Mouse (Mus musculus) natural killer cell, adult 2 months (primary cell): ENCODE results near the gene 6430548M08Rik.

ENCODE experiments used
- DNase-seq, 2 experiments: peaks; one replicate each; pipeline ENCODE4 v3.0.0; 2022; ENCODE audit warnings: low spot score in 2 of 2

6430548M08Rik gene

DNA sequence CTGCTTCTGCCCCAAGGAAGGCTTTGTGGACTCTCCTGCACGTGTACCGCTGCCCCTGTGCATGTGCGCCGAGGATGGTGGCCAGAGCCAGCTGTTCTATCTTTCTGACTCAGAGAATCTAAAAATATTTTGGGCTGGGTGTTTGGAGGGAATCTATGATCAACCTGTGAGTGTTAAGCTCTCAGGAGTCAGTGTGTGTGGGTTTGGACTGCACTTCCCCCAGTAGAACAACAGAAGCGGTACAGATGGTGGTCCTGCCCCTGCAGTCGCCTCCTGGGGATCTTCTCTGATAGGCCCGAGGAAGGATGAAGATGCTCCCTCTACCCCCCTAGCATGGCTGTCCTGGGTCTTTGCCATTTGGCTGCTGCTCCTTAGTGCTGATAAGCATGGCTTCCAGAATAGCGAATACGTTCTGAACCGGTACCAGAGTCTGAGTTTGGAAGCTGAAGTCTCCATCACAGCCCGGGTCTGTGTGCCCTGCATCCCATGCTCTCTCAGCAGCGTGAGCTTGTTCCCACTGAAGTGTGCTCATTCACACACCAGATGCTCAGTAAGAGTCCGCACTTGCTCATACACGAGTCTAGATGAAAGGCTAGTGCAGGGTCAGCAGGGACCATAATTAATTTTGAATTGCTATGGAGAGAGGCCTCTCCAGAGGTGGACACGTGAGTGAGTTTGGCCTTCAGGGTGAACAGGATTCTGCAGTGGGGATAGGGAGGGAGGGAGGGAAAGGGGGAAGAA, 30.1 kb downstream of the 6430548M08Rik start:
- no peak for DNase-seq

DNA sequence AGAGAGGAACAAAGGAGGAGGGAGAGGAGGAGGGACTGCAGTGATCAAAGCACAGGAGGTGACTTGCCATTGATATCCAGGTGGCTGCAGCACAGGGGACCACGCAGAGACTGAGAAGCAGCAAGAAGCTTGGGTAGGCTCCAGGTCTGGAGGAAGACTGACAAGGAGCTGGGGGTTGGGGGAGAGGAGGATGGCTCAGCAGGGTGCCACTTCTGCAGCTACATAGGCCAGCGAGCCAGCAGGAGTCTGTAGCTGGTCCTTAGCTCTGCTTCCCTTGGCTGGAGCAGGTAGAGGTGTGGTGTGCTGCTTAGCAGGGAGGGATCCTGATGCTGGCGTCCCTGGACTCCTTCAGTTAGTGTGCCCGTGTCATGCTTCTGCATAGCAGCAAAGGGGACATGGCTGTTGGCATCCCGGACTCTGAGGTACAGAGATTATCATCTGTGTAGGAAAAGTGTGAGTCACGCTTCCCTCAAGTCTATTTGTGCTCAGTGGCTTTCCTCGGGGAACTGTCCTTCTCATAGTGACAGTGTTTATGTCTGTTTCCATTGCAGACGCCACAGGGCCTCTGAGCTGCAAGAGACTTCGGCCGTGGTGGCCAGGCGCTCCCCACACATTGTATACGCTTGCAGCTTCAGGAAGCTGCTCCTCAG, 30.8 kb downstream of the 6430548M08Rik start:
- DNase-seq: no peak

DNA sequence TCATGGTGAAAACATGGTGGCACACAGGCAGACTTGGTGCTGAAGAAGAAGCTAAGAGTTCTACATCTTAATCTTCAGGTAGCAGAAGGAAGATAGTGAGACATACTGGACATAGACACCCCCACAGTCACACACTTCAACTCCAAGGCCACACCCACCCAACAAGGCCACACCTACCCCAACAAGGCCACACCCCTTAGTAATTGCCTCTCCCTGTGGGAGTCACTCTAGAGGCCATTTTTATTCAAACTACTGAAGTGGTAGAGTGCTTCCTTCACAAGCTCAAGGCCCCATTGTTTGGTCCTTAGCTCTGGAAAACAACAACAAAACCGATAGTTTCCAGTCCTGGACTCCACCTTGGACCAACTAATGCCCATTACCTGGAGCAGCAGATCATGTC, 32.1 kb downstream of the 6430548M08Rik start:
- no peak for DNase-seq

DNA sequence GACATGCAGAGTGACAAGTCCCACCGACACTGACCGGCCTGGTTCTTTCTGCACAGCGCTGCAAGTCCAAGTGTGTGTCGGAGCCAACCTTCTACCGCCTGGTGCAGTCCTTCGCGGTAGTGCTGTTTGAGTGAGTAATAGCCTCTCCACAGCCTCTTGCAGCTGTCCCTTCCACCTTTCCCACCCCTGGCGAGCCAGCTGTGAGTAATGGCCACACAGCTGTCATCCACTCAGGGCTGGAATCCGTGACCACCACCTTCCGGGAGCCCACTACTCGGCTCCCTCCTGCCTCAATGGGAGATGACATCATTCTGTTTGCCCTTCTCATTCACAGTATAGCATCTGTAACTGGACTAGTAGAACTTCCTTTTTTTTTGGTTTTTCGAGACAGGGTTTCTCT, 36.1 kb downstream of the 6430548M08Rik start:
- DNase-seq: no peak

DNA sequence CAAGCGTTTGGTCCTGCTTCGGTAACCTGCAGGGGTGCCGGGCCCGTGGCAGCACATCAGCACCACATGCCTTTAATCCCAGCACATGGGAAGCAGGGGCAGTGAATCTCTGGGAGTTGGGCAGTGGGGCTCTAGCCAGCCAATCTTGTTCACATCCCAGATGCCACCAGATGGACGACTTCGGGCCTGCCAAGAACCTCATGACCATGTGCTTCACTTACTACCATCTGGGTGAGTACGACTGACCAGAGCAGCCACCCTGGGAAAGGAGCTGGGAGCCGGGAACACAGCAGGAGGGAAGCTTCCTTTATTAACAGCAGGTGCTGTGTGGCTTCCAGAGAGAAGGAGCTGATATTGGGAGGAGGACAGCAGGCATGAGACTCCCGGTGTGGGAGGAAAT, 37.2 kb downstream of the 6430548M08Rik start:
- no peak for DNase-seq

DNA sequence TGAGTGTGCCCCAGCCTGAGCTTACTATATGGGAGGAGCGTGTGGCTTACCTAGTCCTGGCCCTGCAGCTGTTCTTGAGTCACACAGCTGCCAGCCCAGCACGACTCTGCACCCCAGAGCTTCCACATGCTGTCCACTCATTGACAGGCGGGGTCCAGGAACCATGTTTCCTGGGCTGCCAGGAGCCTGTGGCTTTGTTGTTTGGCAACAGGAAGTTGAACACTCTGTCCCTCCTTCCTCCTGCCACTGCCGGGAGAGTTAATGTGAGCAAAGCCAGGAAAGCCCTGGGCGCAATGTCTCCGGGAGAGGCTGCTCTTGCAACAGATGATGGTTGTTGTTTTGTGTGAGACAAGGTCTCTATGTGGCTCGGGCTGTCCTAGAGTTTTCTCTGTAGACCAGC, 38.7 kb downstream of the 6430548M08Rik start:
- DNase-seq: no peak

DNA sequence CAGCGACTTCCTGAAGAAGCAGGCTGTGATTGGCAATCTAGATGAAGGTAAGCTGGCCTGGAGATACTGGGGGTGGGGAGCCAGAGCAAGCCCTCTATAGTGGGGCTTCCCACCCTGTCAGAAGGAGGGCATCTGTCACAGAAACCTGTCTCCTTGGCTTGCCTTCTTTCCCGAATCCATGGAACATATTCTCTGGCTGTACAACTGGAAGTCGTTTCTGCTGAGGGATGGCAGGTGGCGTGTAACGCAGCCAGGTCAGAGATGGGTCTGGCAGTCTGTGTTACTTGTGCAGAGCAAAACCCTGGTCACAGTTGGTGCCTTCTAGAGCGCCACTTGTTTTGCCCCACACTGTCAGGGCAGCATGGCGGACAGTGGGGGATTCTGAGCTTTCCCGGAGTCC, 46.4 kb downstream of the 6430548M08Rik start:
- DNase-seq: no peak

DNA sequence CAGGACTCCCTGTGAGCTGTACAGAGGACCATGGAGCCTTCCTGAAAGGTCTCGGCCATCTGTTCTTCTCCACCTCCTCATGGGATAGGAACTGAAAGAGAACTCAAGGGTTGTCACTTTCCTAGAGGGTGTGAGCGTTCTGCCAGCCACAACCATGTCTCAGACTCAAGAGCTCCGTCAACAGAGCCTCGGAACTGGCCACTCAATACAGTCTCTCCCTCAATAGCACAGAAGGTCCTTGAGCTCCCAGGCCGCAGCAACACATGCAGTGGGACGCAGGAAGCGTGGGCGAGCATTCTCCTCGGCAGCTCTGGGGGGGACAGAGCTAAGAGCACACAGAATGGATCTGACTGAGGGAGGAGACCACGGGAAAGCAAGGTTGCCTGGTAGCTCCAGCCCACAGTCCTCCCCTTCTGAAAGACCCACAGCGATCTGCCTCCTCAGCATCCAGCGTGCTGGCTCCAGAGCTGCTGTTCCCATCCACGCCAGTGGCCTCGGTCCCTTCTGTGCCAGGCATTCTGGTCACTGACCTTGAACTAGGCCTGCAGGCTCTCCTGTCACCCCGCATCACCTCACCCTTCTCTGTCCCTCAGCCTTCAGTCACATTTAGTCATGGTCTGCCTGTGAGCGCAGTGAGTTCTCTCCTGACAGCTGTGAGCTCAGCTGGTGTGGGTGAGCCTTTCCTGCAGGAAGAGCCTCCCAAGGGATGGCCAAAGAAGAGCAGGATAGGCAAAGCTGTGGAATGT, 47.9 kb downstream of the 6430548M08Rik start:
- DNase-seq: no peak

DNA sequence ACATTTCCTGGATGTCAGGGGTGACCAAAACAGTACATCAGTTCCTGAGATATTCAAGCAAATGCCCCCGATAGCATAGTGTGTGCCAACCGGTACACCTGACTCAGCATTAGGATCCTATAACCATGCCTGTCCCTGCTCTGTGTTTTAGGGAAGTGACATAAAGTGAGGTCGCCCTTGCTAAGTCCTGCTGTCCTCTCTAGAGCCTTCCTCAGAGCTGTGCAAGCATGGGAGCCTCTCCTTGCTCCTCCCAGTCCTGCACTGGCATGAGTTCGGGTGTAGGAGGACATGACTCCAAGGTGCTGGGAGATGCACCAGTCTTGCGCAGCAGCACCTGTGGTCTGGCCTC, 48.4 kb downstream of the 6430548M08Rik start:
- DNase-seq: no peak

DNA sequence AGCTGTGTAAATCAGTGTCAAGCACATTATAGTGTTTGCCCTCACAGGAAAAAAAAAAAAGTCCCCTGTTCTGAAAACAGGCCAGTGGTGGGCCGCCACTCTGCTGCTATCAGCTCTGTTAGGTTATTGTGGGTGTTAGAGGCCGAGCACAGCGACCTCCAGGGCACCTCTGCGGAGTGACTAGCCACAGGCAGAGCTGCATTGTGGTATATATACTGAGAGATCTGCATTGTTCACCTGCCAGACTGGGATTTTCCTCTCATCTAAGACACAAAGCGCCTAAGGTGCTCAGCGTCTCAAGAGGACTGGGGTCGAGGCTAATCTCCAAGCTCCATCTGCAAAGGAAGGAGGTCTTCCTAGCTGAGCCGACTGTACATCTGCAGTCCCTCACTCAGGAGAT, 49.4 kb downstream of the 6430548M08Rik start:
- no peak for DNase-seq

DNA sequence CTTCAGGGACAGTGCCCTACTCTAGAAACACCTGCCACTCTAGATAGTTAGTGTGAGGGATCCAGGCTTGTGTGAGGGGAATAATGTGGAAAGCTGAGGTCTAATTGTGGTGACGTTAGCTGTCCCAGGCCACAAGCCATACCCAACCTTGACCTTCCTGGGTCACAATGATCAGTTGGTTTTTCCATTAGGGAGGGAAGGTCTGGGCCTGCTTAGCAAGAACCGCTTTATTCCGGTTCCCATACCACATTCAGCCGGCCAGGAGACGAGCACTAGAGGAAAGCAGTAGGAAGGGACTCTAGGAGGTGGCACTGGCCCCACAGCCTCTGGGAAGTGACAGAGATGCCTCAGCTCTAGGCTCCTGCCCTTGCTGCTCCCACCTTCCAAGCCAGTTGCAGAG, 50.1 kb downstream of the 6430548M08Rik start:
- DNase-seq: no peak

DNA sequence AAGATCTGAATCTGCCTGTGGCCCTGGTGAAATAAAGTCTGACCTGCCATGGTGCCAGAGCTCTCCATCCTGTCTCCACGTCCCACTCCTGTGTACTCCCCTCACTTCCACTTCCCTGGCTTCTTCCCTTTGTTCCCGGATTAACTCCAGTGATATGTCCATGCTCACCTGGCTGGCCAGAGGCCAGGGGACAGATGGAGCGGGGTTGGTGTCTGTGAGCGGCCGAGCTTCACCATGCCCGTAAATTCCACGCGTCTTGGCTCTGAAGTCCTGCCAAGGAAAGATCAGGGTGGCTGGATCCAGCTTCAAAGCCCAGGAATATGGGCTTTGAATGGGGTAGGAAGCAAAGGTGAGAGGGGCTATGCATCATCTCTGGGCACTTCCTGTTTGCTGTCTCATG, 53.2 kb downstream of the 6430548M08Rik start:
- DNase-seq: no peak

DNA sequence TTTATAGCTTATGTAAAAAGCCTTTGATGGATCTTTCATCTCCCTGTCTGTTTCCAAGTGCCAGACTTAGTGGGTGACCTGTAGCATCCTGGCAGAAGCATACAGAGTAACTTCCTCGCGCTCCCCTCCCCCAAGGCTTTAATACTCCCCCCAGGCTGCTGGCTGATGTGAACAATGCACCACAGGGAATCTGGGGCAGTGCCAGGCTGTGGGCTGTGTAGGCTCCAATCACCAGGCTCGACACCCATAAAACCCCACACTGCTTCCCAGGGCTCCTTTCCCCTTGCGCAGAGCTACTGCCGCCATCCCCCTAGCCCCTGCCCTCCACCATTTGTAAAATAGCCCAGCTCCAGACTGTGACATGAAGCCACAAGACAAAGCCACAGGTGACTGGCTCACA, 53.9 kb downstream of the 6430548M08Rik start:
- DNase-seq: no peak

DNA sequence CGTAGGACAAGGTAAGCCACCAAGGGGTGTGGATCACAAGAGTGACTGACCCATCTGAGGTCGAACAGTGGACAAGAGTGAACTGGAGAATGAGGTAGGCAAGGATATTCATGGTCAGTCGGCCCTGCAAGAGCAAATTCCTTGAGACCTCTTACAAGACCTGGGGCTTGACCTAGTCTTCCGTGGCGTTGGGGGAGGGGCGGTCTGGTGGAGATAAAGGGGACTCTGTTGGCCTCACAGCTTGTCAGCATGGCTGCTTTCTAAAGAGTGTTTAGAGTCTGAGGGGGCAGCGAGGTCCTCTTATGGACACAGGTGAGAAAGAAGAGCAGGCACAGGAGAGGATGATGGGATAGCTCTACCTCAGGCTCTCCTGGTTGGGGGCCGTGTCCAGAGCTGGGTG, 55.2 kb downstream of the 6430548M08Rik start:
- no peak for DNase-seq

DNA sequence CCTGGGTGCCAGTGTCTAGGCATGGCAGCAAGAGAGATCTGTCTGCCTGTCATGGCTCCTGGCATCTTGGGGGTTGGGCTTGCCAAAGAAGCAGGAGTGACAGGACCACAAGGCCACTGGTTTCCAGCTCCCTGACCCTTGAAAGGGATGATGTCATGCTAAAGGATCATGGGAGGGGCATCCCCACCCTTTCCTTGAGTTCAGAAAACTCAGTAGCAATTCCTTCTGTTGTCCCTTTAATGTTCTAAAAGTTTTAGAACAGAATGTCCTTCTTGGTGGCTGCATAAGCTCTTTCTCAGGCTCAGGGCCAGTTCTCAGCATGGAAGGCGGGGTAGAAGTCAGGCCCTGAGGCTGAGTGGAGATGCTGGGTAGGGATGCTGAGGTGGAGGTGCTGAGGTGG, 59.2 kb downstream of the 6430548M08Rik start:
- DNase-seq: no peak

DNA sequence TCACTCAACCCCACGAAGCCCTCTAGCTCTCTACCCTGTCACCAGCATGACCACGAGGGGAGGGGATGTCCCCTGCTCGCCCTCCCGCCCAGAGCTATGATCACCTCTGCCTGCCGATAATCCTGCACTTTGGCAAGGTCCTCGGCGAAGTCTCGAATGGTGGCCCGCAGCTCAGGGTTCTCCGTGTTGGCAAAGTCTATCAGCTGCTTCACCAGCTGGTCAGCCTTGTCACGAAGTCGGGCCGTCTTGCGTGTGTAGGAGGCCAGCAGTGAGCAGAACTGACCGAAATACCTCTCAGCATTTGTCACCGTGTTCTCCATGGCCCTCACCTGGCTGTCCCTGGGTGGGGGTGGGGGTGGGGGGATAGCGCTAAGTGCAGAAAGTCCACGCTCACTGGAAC, 60.7 kb downstream of the 6430548M08Rik start:
- DNase-seq: no peak

DNA sequence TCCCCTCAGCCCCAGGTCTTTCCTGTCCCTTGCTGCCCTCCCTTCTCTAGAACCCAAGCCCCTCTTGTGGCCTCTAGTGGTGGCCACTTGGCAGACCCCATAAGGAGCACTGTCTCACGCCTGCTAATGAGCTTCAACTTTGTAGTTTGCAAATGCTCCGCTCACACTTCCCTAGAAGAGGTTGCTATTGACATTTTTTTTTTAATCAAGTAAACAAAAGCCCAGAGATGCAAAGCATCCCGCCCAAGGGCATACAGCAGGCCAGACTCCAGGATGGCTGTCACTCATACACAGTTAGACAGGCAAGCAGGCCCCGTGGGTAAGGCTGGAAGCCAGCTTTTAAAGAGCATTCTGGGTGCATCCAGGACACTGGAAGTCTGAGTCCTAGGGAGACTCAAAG, 62.7 kb downstream of the 6430548M08Rik start:
- DNase-seq: no peak

DNA sequence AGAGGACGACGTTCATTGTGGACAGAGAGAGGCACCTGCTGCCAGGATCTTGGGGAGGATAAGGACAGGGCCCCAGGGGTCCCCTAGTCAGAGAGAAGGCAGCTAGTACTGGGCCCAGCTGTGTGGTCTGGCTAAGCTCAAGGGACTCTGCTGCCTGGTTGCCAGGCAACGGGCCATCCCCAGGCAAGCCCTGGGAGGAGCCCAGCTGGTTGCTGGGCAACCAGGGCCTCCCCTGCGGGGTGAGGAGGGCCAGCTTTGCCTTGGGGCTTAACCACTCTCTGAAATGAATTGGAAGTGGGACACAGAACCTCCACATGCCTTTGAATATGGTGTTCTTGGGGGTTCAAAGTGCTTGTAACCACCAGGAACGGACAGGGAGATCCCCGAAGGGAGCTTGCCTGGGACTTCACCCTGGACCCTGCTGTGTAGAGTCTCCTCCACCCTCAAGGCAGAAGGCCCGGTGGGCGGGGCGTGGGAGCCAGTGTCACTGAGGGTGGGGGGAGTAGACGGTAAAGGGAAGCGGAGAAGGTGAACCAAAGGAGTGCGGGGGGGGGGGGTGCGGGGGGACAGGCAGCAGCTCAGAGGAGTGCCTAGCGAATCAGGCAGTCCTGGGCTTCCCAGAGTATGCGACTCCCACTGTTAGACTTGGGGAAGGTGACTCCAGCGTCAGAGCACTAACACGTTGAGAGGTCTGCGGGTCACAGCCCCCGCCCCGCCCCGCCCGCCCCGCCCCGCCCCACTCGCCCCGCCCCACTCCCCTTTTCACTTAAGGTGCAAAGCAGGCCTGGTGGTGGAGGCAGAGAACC, 63.6 kb downstream of the 6430548M08Rik start, which contains the start of gene Fam92b:
Gene Fam92b (minus strand): TSS at position 149 of the 806 bp plus-strand sequence.
- DNase-seq: peak in 1 of 2 experiments; percentile 52

DNA sequence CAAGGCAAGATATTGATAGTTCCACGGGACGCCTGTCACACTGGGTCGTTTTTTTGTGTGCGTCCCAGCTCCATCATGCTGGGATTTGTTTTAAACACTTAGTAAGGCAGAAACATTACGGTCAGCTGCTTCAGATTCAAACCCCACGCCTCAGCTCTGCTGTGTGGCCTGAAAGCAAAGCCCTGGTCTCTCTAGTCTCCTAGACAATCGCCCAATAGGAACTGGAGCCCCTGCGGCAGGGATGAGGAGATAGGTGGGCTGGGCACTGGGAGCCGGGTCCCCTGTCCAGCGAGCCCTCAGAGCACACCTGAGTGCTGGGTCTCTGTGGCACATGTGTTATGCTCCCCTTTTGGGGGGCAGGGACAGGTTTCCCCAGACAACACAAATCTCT, 64.2 kb downstream of the 6430548M08Rik start:
- DNase-seq: no peak

DNA sequence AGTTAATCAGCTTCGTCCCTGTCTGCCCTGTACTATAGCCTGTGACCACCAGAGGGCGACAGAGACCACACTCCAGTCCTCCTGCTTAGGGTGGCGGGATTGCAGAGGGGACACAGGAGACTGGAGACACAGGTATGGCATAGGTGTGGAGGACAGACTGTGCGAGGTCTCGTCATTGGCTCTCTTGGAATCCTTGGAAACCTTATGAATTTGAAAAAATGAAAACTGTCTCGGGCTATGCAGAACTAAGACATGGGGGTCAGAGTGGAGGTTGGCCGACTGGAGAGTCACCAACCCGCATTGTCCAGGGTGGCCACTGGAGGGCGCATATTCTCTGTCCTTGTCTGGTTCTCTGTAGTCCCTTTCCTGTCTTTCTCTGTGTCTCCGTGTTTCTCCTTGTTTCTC, 65.1 kb downstream of the 6430548M08Rik start:
- peak; percentile 70 to 81 for DNase-seq

DNA sequence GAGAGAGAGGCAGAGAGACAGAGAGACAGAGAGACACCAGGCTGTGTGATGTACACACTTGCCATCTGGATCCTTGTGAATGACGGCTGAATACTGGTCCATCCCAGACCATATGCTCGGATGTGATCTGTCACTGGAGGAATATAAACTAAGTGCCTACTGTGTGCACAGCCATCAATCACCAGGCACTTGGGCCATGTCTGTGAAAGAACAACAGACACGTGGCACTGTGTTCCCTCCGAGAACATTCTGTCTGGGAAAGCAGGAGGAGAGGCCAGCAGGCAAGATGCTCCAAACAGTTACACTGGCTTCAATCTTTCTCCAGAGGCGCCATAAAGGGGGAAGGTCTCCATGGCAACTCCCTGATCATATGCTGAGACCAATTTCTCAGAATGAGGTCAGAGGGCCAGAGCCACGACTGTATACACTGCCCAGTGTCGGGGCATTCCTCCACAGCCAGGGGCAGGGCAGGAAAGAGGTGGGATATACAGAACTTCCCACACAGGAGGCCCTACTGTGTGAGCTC, 66.6 kb downstream of the 6430548M08Rik start:
- DNase-seq: no peak

DNA sequence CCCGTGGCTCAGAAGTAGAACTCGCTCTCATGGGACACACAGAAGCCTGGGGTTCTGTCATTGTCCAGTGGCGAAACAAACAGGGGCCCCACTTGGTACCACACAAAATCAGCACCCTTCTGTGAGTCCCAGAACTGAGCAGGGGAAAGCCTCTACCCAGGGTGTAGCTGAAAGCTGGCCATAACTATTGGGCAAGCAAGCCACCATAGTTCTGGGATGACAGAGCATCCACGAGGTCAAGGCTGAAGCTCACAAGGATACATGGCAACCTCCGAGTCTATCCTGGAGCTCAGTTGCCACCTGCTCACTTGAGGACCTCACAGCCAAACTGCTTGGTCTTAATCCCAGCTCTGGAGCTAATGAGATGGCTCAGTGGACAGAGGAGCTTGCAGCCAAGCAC, 67.3 kb downstream of the 6430548M08Rik start:
- no peak for DNase-seq
